Mouse (Mus musculus) stomach, postnatal 0 days (tissue): Measurements from ENCODE around the gene Cyp4f14.

ENCODE experiments used
- CTCF ChIP-seq: IDR thresholded peaks from 2 replicates; pipeline ENCODE4 v1.5.1; 2016; ENCODE audit warnings: antibody characterized with exemption, low read depth, mild to moderate bottlenecking, moderate library complexity
- EP300 ChIP-seq: optimal IDR thresholded peaks from 2 replicates; pipeline ENCODE3; 2016; ENCODE audit warnings: antibody characterized with exemption

DNA sequence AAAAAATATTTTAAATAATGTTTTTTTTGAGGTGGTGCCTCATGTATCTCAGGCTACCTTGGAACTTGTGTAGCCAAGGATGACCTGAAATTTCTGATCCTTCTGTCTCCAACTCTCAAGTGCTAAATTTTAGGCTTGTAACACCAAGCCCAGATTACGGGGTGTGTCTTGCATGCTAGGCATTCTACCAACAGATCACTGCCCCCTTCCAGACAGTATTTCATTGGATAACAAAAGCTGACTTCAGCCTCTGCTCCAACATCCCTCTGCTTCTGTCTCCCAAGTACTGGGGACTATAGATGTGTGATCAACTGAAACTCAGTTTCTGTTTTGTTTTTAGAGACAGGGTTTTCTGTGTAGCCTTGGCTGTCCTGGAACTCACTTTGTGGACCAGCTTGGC lies 6.5 kb upstream of the Cyp4f14 start:
- TF ChIP-seq CTCF (no peak), EP300 (no peak)
